Mouse (Mus musculus) CD4-positive, CD25-positive, alpha-beta regulatory T cell, adult 2 months (primary cell): Measurements from ENCODE around the gene 1600014C23Rik.

Experiments used
- DNase-seq: peaks from one replicate; pipeline ENCODE4 v3.0.0-alpha.2; 2012; ENCODE audit warnings: low read depth, low spot score

The 1600014C23Rik gene

DNA sequence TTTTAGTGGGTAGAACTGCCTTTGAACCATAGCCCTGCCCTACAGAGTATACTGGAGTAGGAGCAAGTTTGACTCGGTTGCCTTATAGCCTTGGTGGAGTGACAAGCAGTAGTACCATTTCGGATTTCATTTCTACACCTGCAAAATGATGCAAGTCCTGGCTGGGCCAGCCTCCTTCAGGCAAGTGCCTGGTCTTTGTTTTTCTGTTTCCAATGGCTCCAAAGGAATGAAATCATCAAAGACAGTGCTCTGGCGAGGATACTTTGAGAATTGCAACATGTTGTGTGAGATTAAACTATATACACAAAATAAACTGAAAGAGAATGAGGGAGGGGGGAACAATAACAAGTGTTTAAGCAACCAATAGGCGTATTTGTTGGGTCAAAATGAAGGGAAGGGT lies 43.6 kb downstream of the 1600014C23Rik start:
- DNase-seq: no peak

DNA sequence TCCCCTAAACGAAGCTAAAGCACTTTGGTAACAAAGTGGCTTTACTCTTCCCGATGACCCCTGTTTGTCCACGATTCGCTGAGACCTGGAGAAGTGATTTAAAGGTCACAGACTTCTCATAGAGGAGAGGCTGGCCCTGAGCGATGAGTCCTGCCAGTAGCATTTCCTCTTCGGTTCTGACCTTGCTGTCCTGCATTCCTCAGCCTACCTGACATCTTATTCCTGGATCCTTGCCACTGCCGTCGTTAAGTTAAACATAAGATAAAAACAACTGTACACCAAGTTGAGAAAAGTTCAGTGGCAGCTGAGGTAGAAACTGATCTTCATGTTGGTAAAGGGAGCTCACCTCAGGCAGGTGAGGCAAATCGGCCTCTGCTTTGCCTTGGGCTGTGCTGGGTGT lies 44.5 kb downstream of the 1600014C23Rik start:
- no peak for DNase-seq

DNA sequence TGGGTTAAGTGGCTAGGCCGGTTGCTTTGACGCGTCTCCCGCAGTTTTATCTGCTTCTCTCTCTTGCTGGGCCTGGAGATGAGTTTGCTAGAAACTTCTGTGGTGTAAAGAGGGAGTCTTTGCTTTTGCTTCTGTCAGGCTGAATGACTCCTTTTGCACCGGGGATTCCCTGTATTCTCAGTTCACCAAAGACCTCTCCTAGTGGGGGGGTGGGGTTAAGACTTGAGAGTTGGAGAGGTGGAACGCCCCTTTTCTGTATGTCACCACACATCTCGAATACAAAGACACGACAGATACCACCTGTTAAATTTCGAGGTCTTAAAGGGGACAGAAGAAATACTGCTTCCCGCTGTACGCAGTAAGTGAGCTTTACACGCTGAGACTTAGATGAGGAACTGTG lies 46.9 kb downstream of the 1600014C23Rik start, which contains the start of gene Tmem63b:
Tmem63b (minus strand) TSS at position 190 of the 400 bp plus-strand sequence.
- DNase-seq: peak; percentile 76

DNA sequence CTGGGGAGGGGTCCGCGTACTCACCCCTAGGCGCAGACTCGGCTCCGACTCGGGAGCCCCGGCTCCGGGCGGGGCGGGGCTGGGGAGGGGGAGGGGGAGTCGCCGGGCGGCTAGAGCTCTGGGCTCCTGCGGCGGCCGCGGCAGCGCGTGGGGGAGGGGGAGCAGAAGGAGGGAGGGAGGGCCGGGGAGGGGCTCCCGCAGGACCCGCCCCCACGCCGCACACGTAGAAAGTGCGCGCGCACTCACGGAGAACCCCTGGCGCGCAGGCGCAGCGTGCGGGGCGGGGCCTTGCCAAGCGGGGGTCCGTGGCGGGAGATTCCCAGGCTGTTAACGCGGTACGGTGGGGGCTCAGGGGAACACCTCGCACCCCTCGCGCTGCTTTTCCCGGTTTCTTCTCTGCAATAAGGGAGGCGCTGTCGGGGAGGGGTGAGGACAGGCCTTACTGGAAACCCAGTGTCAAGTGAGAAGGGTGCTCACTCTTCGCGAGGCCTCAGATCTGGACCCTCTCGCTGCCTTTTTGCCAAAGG lies 47.5 kb downstream of the 1600014C23Rik start, which contains the start of gene Mrpl14:
Mrpl14 (plus strand) TSS at position 230 of the 527 bp plus-strand sequence.
- peak; percentile 97 for DNase-seq

DNA sequence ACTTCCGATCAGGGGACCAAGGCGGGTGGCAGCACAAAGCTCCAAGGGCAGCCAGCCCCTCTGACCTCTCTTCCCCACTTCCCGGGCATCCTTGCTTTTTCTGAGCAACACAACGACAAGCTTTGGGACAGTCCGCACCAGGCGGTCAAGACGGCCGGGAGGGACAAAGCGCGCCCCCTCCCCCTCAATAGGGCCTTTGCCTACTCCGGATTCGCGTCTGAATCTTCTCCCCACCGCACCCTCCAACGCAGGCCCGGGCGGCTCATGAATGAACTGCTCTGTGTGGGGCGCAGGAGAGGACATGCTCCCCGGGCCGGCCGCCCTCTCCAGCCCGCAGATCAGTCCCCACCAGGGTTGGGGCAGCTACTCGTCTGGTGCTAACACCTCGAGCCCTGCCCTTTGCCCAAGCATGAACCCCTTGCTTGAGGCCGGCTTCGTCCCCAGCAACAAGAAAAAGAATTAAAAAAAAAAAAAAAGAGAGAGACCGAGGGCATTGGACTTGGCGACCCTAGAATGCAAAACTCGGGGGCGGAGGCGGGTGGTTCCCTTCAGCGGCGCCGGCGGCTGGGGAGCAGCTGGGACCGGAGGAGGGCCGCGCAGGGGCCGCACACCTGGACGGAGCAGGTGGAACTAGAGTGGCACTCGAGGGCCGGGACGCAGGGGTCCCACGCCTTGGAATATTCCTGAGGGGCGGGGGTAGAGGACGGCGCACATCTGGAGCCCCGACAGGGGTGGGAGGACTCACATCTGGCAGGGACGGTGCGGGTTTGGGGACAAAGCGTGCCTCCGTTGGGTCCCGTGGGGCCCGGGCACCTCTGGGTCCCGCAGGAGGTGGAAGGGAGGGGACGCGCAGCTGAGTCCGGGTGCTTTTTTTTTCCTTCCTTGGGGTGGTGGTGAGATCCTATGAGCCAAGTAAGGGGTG lies 48.2 kb downstream of the 1600014C23Rik start:
- DNase-seq: peak; percentile 53

DNA sequence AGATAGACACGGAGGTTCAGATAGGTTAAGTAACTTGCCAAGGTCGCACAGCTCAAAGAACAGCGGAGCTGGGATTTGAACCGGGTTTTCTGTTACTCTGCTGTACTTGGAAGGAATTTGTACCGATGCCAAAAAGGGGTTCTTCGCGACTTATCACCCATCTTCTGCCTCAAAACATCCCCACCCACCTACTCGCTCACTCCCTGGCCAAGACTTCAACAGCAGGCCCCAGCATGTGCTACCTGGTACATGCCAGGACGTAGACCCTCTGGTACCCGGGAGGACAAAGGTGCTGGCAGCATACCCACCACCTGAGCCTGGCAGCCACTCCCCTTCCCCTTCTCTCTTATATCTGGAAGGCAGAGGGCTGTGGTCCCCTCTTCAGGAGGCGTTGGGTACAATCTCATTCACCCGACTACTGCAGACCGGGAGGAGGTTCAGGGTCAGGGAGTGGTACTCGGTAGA lies 48.9 kb downstream of the 1600014C23Rik start:
- DNase-seq: no peak
